Mouse (Mus musculus) heart, postnatal 0 days (tissue): ENCODE data around the gene Agap1.

Experiments used
- CTCF ChIP-seq: IDR thresholded peaks from 2 replicates; pipeline ENCODE4 v1.5.1; 2016; ENCODE audit warnings: antibody characterized with exemption, control low read depth, low read depth
- EP300 ChIP-seq: IDR thresholded peaks from 2 replicates; pipeline ENCODE4 v1.6.1; 2016; ENCODE audit warnings: antibody characterized with exemption, low read depth

- TF ChIP-seq CTCF (no peak), EP300 (no peak)
These were observed 358.2 kb downstream of the Agap1 start for GRCm38 (mm10) chr1:89812816-89813215.
